Mouse (Mus musculus) embryo, embryonic 11.5 days (tissue): ENCODE measurements around the gene Mst1r.

Experiments
- DNase-seq: peaks from one replicate; pipeline ENCODE4 v3.0.0-alpha.2; 2012; ENCODE audit warnings: low read depth, low spot score

The Mst1r gene

DNA sequence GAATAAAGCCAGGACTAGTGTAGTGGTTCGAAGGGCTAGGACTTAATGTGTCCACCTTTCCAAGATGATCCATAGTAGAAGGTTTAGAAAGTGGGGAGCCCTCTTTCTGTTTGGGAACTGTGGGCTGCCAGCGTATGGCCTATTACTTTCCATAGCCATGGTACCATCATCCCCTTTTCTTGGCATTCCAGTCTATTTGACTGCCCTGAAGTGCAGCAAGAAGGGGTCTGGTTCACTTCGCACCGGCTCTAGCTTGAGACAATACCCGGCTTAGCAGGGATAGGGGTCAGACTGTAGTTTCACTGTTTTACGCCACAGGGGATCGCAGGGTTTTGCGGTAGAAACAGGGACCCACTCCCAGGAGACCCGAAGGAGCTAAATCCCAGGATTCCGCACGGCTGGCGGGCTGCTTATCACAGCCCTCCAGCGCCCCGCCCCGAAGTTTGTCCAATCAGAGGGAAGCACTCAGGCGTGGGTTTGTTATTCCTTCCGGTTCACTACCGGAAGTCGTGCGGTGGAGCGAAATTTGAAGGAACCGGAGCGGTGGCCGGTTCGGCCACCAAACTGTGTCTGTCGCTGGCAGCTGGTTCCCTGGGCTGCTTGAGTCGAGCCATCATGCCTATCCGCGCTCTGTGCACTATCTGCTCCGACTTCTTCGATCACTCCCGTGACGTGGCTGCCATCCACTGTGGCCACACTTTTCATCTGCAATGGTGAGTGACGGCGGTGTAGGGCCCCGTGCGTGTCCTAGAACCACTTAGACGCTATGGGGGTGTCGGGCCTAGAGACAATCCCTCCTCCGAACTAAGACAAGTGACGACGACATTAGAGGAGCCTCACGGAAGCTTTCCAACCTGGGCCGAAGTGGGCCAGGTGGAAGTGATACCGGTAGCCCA lies 44.0 kb downstream of the Mst1r start:
- peak; percentile 85 for DNase-seq

DNA sequence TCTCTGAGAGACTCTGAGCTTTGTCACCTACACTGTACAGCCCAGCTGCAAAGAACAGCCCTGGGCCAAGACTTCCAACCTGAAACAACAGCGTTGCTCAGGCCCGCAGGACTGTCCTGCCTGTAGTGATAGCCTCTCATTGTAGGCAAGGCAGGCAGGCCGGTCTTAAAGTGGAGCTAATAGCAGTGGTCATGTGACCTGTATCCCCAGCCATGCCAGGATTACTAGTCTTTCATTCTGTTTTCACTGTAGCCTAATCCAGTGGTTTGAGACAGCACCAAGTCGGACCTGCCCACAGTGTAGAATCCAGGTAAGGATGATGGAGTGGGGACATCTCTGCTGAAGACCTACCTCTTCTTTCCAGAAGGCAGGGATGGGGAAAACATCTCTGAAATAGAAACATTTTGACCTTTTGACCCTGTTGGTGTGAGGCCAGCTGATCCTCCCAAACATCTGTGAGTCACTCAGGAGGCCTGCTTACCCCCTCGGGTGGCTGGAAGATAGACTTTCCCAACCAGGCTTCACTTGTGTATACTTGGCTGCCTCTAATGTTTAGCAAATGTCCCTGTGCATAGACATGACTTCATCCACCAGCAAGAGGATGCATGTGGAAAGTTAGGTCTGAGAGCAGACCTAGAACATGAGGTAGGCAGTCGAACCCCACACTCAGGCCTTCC lies 49.1 kb downstream of the Mst1r start:
- no peak for DNase-seq

DNA sequence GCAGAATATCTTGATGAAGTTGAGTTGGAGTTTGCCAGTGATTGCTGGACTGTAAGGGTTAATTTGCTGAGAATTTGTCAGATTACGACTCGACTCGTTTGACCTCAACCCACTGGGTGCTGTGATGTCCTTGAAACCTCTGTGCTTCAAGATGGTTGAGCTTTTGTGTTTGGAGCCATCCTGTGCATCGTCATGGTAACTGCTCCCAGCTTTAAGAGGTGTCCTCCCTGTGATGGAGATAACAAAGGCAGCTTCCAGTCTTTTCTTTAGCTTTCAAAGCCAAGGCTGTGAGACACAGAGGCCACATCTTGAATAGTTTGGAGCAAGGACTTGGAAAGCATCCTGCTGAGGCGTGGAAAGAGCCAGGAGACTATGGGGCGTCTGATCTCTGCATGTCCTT lies 50.5 kb downstream of the Mst1r start:
- no peak for DNase-seq

DNA sequence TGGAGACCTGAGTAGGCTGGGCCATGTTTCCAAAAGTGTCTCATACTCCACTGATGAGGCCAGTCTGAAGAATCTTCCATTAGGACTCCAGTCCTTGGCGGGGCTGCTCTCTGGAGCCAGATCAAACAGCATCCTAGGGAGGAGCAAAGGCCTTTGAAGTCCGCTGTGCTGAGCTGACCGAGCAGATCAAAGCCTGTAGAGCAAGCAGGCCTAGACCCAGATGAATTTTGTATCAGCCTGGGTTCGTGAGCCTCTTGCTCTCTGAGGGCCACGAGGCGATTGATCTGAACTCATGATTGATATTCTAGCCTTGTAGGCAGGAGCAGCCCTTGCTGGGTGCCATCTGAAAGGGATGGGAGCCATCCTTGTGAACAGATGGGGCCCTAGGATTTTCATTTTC lies 53.2 kb downstream of the Mst1r start:
- DNase-seq = no peak

DNA sequence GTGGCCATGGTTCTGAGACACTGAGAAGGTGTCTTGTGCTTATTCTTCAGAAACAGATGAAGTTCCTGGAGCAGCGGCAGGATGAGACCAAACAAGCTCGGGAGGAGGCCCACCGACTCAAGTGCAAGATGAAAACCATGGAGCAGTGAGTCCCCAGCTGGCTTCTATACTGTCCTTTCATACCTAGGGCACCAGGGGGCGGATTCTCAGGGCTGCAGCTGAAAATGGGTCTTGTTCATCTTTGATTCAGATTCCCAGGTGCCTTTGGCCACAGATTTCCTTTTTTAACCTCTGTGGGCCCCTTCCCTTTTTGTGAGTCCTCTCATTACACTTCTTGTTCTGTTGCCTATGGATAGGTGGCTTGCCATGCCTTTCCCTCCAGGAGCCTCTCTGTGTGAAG lies 54.3 kb downstream of the Mst1r start:
- no peak for DNase-seq

DNA sequence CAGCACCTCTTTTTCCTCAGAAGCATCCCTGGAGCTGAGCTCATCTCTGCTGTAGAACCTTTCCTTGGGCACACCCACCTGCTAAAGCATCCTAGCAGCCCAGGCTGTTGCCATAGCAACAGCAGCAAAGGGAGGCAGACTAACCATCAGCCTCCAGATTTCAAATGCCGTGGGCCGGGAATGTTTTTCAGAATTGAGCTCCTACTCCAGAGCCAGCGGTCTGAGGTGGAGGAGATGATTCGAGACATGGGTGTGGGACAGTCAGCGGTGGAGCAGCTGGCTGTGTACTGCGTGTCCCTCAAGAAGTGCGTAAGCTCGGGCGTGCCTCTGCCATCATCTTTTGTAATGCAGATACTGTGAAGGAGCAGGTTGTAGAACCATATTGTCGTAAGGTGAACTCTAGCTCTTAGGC lies 54.7 kb downstream of the Mst1r start:
- no peak for DNase-seq

DNA sequence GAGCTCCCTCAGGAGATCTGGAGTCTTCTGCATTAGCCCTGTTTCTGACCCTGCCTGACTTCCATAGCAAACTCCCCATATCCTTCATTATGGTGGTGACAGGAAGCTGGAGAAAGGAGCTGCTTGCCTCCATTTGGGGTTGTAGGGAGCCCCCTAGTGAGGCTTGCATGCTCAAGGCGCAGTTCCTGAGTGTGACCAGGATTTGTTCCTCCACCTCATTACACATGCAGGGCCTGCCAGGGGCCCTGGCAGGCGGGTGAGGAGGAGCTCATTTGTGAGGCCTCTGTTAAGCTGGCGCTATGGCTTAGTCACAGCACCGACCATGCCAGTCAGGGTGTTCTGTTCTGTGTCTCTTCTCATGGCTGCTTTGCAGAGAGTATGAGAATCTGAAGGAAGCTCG lies 55.2 kb downstream of the Mst1r start:
- no peak for DNase-seq

DNA sequence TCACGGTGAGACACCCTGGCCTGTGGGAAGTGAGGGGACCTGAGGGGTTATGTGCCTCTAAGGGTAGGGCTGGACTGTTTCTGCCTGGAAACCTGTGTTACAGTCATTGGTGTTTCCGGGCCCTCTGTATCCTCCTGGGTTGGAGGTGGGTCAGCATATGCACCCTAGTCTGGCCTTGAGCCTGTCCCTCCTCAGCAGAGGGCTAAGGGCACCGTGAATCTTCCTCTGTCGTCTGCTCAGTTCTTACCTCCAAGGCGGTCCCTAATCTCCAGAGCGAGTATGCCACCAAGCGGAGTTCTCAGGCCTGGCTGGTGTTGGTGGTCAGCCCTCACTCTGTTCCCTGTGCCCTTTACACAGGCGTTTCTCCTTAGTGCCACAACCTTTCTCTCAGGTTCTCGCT lies 56.2 kb downstream of the Mst1r start:
- DNase-seq = no peak

DNA sequence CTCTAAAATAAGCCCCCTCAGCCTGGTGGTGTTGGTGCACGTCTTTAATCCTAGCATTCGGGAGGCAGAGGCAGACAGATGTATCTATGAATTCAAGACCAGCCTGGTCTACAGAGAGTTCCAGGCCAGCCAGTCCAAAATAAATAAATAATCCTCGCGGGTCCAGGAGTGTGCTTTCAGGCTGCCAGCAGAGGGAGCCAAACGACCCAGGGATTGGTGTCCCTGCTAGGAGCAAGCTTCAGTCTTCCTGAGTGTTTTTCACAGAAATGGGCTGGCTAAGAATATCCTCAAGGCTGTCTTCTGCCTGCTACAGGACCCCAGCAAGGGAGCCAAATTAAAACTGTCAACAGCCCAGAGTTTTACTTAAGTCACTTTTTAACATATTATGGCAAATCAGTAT lies 57.0 kb downstream of the Mst1r start:
- DNase-seq = peak; percentile 83

DNA sequence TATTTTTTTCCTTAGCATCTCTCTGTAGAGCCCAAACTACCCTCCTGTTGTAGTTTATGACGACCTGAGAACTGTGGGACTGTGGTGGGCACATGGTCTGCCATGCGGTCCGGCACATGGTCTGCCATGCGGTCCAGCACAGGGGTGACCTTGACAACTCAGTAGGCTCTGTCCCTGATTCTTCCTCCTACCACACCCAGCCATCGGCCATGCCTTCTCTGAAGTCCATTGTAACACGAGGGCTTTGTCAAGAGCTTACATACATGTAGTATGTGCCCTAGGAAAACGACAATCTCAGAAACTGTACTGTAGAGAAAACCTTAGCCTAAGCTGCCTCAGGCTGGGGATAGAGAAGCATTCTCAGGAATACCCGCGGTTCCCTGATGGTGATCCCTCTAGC lies 58.0 kb downstream of the Mst1r start:
- no peak for DNase-seq

DNA sequence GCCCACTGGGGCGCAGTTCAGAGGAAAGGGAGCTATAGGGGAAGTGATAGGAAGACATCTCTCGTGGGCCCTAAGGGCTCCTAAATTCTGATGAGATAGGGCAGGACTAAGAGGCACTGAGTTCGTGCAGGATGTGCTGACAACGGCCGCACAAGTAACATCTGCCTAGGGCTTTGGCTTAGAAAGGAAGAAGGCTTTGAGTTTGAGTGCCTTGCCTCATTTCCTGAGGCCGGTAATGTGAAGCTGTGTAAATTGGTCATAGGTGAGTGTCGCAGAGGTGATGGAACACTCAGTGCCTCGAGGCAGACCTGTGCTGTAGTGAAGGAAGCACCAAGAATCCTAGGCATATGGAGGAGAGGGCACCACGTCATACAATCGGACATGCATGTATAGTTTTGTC lies 60.0 kb downstream of the Mst1r start:
- DNase-seq = no peak

DNA sequence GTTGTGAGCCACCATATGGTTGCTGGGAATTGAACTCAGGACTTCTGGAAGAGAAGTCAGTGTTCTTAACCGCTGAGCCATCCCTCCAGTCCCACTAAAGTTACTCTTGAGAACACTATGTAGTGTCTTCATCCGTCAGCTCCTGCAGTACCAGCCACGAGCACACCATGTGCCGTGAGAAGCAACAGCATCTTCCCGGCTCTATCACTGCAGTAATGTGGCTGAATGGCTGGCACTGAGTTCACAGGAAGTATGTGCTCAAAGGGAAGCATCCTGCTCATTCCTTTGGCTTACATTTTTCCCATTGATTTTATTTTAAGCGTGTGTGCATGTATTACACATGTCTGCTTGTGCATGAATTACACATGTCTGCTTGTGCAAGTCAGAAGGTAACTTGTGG lies 60.8 kb downstream of the Mst1r start:
- no peak for DNase-seq

DNA sequence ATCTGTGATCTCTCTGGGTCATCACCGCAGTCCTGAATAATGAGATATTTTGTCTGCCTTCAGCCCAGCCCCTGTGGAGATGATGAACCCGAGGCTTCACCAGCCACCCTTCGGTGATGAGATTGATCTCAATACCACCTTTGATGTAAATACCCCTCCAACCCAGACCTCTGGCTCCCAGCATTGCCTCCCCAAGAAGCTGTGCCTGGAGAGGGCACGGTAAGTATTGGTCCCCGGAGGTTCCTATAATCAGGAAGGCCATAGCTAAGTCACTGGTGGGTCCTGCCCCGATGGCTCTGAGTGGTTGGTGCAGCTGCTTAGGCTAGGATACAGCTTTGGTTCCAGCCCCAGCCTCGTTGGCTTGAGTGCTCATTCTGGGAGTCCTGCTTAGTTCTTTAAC lies 61.9 kb downstream of the Mst1r start:
- DNase-seq = no peak
